Mouse (Mus musculus) cerebellum, adult 2 months (tissue): ENCODE data around the gene Teddm2.

Experiments
- CTCF ChIP-seq: fragments of 200-500 bp; IDR thresholded peaks from 2 replicates; pipeline ENCODE4 v1.5.1; 2011; ENCODE audit warnings: low read depth, mild to moderate bottlenecking, control low read depth, low read length, moderate library complexity, borderline replicate concordance; ENCODE audit not compliant: insufficient read depth
- POLR2A ChIP-seq: fragments of 200-500 bp; IDR thresholded peaks from 2 replicates; pipeline ENCODE4 v1.6.1; 2011; ENCODE audit warnings: low read length, control low read depth, borderline replicate concordance; ENCODE audit not compliant: insufficient read depth

GRCm38 (mm10) chr1:153904236-153904635 lies 4.2 kb upstream of the Teddm2 start:
- no peak for TF ChIP-seq POLR2A
- TF ChIP-seq CTCF: no peak
